In the genomic region with DNA sequence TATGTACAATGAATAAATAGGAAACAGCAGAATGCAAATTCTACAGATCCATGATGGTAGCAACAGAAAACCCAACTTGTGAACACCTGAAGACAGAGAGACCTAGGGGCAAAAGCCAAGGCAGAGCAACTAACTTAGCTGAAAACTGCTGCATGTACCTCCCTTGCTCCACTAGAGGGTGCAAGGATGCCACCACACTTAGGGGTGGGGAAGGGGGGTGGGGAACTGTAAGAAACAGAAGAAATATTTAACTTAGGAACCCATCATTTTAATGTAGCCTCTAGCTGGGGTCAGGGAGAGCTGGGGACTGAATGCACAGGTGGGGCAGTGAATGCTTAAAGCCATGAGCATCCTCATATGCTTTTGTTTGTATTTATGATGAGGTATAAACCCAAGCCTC, we compare ENCODE assay signal across 9 mouse cellular contexts.
DNase-seq lines count a peak whose midpoint lies in the region; ATAC-seq lines count a peak whose summit lies in the region.
"Had no signal": no experiment of that assay in that cellular context is flagged by ENCODE, and none has a peak within 500 bp of the region (broad histone marks: within the 10 kb centered on the region; RNA-seq: fewer than 3 reads in every experiment).

No protein-coding gene starts in this region.

- intact Hi-C loops in gastrocnemius, postnatal 14 days (cut with DNase I; ENCODE audit: low total_unique reads) = loop anchor here (5.0 kb wide), 1 partner anchor 132 kb away; no protein-coding TSS in a partner anchor

- ATAC-seq in megakaryocyte progenitor cell, adult 5-6 weeks (replicated peaks; ENCODE audit: poor library complexity) = peak; percentile 61

- peak; percentile 35 for DNase-seq in gastrocnemius, postnatal 14 days
- no peak for DNase-seq in gastrocnemius, postnatal 25 days
- DNase-seq in 3134 (ENCODE audit: extremely low read depth, insufficient read length, low spot score) (peak; percentile 25), ZHBTc4 (ENCODE audit: low read depth, low spot score) (peak; percentile 74)
- DNase-seq in forelimb bud, embryonic 11.5 days (ENCODE audit: low read depth, low spot score) = peak; percentile 64
- DNase-seq in layer of hippocampus, adult 9-10 months (ENCODE audit: low spot score) = no peak
- no peak for DNase-seq in right cerebral cortex, adult 2 months (ENCODE audit: low spot score in 2 of 2)
- DNase-seq: liver, embryonic 13.5 days had no signal

Comparison
In these comparisons a context has a peak if more than half of its experiments do, and no peak if none do; other contexts are left out.
1. DNase-seq: peak in gastrocnemius, postnatal 14 days (single experiment), 3134 (single experiment), ZHBTc4 (single experiment) and forelimb bud, embryonic 11.5 days (single experiment); none in gastrocnemius, postnatal 25 days (single experiment), layer of hippocampus, adult 9-10 months (single experiment) and right cerebral cortex, adult 2 months (0 of 2).